Mouse (Mus musculus): ENCODE data around the gene Hdac2. TPM values are rescaled to one million over a fixed set of nuclear protein-coding genes. Genes with fewer than 3 reads are reported as not detected.

The Hdac2 gene
- 165 and 183 TPM in 2 replicates for polyA plus RNA-seq (2015; fragmentation: Nextera tagmentation; extraction: Ambion mirVana)

DNA sequence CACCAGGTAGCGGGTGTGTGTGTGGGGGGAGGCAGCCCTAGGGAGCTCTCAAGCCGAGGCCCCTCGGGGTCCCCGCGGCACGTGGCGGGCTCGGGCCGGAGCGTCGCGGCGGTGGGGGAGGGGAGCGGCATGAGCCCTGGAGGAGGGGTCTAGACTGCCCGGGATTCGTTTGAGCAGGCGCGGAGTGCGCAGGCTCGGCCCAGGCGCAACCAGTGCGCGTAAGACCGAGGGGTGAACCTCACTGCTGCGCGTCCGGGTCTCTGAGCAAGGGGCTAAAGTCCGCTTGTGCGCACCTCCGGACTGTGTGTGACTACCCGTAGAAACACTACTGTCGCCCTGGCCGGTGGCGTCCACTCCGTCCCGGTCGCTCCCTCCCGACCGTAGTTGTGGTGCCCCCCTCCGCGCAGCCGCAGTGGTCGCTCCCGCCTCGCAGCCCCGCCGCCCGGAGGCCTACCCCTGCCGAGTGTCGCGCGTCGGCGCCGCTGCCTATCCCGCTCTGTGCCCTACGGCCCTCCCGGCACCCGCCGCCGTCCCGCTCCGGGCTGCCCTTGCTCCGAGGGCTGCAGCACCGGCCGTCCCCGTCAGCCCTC, at the start of gene Hdac2:
Hdac2 (plus strand) TSS at position 459 of the 590 bp plus-strand sequence.
- Histone ChIP-seq H3K4me3 (ENCODE audit: low read length) (peak within 1 kb of the TSS; percentile 97), H3K27me3 (ENCODE audit: control insufficient read depth, insufficient read depth, low read depth, low read length) (no peaks in the 10 kb centered on the region), H3K27ac (ENCODE audit: low read length) (peak within 1 kb of the TSS; percentile 98), H3K9ac (ENCODE audit: low read length) (peak within 1 kb of the TSS; percentile 99), H3K9me3 (ENCODE audit: control insufficient read depth, low read length) (no peaks in the 10 kb centered on the region), H3K4me1 (replicated peaks; ENCODE audit: control insufficient read depth, insufficient read depth, low read length) (peaks cover 22% of the 10 kb centered on the region), H3K4me2 (ENCODE audit: low read depth, low read length) (peak within 1 kb of the TSS; percentile 95), H3K36me3 (ENCODE audit: control insufficient read depth, insufficient read depth, low read length) (no peaks in the 10 kb centered on the region)
- under 1% methylated on average over 52 of the region's 67 CpGs for WGBS
- ATAC-seq (ENCODE audit: low read depth): peak; percentile 97

DNA sequence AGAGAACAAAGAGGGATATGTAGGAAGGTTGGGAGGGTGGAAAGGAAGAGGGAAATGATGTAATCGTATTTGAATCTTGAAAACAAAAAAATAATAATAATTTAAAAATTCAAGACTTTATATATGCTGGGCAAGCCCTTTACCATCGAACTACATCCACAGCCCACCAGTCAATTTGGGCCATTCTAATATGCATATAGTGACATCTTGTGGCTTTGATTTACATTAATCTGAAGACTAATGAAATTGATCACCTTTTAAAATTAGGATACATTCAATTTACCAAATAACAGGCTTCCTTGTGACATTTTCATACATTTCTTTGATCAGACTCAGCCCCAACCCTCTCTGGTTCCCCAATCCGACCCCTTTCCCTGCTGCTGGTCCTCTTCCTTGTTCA, 46.1 kb upstream of the Hdac2 start:
- WGBS: 60% methylated on average over 3 of the region's 3 CpGs
- H3K4me3 ChIP-seq (ENCODE audit: low read length): no peak overlapping the region
- H3K27ac ChIP-seq (ENCODE audit: low read length): no peak overlapping the region
- no peak overlapping the region for H3K4me2 ChIP-seq (ENCODE audit: low read depth, low read length)
- no peaks in the 10 kb centered on the region for H3K9me3 ChIP-seq (ENCODE audit: control insufficient read depth, low read length)
- ATAC-seq (ENCODE audit: low read depth): no peak
- H3K4me1 ChIP-seq (replicated peaks; ENCODE audit: control insufficient read depth, insufficient read depth, low read length): no peaks in the 10 kb centered on the region
- no peak overlapping the region for H3K9ac ChIP-seq (ENCODE audit: low read length)
- no peaks in the 10 kb centered on the region for H3K36me3 ChIP-seq (ENCODE audit: control insufficient read depth, insufficient read depth, low read length)
- no peaks in the 10 kb centered on the region for H3K27me3 ChIP-seq (ENCODE audit: control insufficient read depth, insufficient read depth, low read depth, low read length)

- no peaks in the 10 kb centered on the region for H3K36me3 ChIP-seq (ENCODE audit: control insufficient read depth, insufficient read depth, low read length)
- ATAC-seq (ENCODE audit: low read depth): no peak
- H3K9me3 ChIP-seq (ENCODE audit: control insufficient read depth, low read length): no peaks in the 10 kb centered on the region
- no peak overlapping the region for H3K27ac ChIP-seq (ENCODE audit: low read length)
- no peak overlapping the region for H3K4me3 ChIP-seq (ENCODE audit: low read length)
- H3K4me1 ChIP-seq (replicated peaks; ENCODE audit: control insufficient read depth, insufficient read depth, low read length): no peaks in the 10 kb centered on the region
- H3K4me2 ChIP-seq (ENCODE audit: low read depth, low read length): no peak overlapping the region
- WGBS: 79% methylated on average over 5 of the region's 5 CpGs
- no peaks in the 10 kb centered on the region for H3K27me3 ChIP-seq (ENCODE audit: control insufficient read depth, insufficient read depth, low read depth, low read length)
- H3K9ac ChIP-seq (ENCODE audit: low read length): no peak overlapping the region
Observed at GRCm38 (mm10) chr10:36935863-36936262, 38.5 kb upstream of the Hdac2 start.

DNA sequence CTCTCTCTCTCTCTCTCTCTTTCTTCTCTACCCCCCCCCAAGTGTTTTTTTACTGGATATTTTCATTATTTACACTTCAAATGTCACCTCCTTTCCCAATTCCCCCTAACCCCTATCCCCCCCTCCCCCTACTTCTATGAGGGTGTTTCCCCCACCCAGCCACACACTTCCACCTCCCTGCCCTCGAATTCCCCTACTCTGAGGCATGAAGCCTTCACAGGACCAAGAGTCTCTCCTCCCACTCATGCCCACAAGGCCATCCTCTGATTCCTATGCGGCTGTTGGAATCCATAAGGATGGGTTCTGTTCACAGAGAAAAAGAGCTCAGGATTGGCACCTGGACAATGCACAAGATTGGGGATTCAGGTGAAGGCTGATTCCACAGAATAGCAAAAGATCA, 38.1 kb upstream of the Hdac2 start:
- 64% methylated on average over 2 of the region's 2 CpGs for WGBS
- H3K27me3 ChIP-seq (ENCODE audit: control insufficient read depth, insufficient read depth, low read depth, low read length): no peaks in the 10 kb centered on the region
- ATAC-seq (ENCODE audit: low read depth): no peak

DNA sequence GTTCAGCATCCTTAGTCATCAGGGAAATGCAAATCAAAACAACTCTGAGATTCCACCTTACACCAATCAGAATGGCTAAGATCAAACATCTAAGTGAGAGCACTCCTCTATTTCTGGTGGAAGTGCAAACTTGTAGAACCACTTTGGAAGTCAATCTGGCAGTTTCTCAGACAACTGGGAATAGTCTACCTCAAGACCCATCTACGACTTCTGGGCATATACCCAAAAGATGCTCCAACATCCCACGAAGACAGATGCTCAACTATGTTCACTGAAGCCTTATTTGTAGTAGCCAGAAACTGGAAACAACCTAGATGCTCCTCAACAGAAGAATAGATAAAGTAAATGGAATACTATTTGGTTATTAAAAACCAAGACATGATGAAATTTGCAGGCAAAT, 22.6 kb upstream of the Hdac2 start:
- 74% methylated on average over 2 of the region's 2 CpGs for WGBS
- no peak for ATAC-seq (ENCODE audit: low read depth)

More for the DNA sequence above, 38.1 kb upstream of the Hdac2 start:
- H3K9ac ChIP-seq (ENCODE audit: low read length): no peak overlapping the region
- no peak overlapping the region for H3K27ac ChIP-seq (ENCODE audit: low read length)
- H3K4me2 ChIP-seq (ENCODE audit: low read depth, low read length): no peak overlapping the region
- no peak overlapping the region for H3K4me3 ChIP-seq (ENCODE audit: low read length)
- no peaks in the 10 kb centered on the region for H3K36me3 ChIP-seq (ENCODE audit: control insufficient read depth, insufficient read depth, low read length)
- H3K9me3 ChIP-seq (ENCODE audit: control insufficient read depth, low read length): no peaks in the 10 kb centered on the region
- H3K4me1 ChIP-seq (replicated peaks; ENCODE audit: control insufficient read depth, insufficient read depth, low read length): no peaks in the 10 kb centered on the region

GRCm38 (mm10) chr10:36952622-36953021, 21.7 kb upstream of the Hdac2 start:
- no peak overlapping the region for H3K9ac ChIP-seq (ENCODE audit: low read length)
- WGBS: 70% methylated on average over 2 of the region's 2 CpGs
- no peaks in the 10 kb centered on the region for H3K27me3 ChIP-seq (ENCODE audit: control insufficient read depth, insufficient read depth, low read depth, low read length)
- no peaks in the 10 kb centered on the region for H3K4me1 ChIP-seq (replicated peaks; ENCODE audit: control insufficient read depth, insufficient read depth, low read length)
- H3K9me3 ChIP-seq (ENCODE audit: control insufficient read depth, low read length): no peaks in the 10 kb centered on the region
- no peak overlapping the region for H3K4me3 ChIP-seq (ENCODE audit: low read length)
- H3K27ac ChIP-seq (ENCODE audit: low read length): no peak overlapping the region
- no peak overlapping the region for H3K4me2 ChIP-seq (ENCODE audit: low read depth, low read length)
- ATAC-seq (ENCODE audit: low read depth): no peak
- H3K36me3 ChIP-seq (ENCODE audit: control insufficient read depth, insufficient read depth, low read length): no peaks in the 10 kb centered on the region

More for the DNA sequence above, 22.6 kb upstream of the Hdac2 start:
- Histone ChIP-seq H3K4me2 (ENCODE audit: low read depth, low read length) (no peak overlapping the region), H3K9me3 (ENCODE audit: control insufficient read depth, low read length) (no peaks in the 10 kb centered on the region), H3K9ac (ENCODE audit: low read length) (no peak overlapping the region), H3K27ac (ENCODE audit: low read length) (no peak overlapping the region), H3K27me3 (ENCODE audit: control insufficient read depth, insufficient read depth, low read depth, low read length) (no peaks in the 10 kb centered on the region), H3K4me3 (ENCODE audit: low read length) (no peak overlapping the region), H3K4me1 (replicated peaks; ENCODE audit: control insufficient read depth, insufficient read depth, low read length) (no peaks in the 10 kb centered on the region), H3K36me3 (ENCODE audit: control insufficient read depth, insufficient read depth, low read length) (no peaks in the 10 kb centered on the region)

DNA sequence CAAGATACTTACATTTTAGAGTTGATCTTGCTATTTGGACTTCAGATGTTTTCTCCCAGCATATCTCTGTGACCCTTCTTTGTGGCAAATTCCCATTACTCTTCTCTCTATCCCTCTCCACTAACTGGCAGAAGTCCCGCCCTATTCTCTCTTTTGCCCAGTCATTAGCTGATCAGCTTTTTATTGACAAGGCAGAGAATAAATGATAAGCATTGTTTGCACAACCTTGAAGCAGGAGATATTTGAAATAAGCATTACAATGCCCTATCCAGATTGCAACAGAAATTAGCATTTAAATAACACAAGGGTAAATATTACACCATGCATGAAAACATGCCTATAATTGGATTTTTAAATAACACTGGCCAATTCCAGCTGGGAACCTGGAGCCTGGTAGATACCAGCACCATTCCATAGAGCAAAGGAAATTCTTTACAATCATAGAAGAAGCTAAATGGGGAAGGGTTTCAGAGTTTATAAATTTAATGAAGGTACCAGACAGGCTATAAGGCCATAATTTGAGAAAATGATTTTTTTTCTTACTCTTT, 14.7 kb upstream of the Hdac2 start:
- no peaks in the 10 kb centered on the region for H3K9me3 ChIP-seq (ENCODE audit: control insufficient read depth, low read length)
- no peak overlapping the region for H3K9ac ChIP-seq (ENCODE audit: low read length)
- H3K4me2 ChIP-seq (ENCODE audit: low read depth, low read length): no peak overlapping the region
- no peak overlapping the region for H3K4me3 ChIP-seq (ENCODE audit: low read length)
- no peaks in the 10 kb centered on the region for H3K4me1 ChIP-seq (replicated peaks; ENCODE audit: control insufficient read depth, insufficient read depth, low read length)
- H3K27me3 ChIP-seq (ENCODE audit: control insufficient read depth, insufficient read depth, low read depth, low read length): no peaks in the 10 kb centered on the region
- H3K27ac ChIP-seq (ENCODE audit: low read length): no peak overlapping the region
- H3K36me3 ChIP-seq (ENCODE audit: control insufficient read depth, insufficient read depth, low read length): no peaks in the 10 kb centered on the region
- ATAC-seq (ENCODE audit: low read depth): no peak
- WGBS: 86% methylated on average over 1 of the region's 1 CpGs

GRCm38 (mm10) chr10:36964406-36964805, 9.9 kb upstream of the Hdac2 start:
- H3K9ac ChIP-seq (ENCODE audit: low read length): no peak overlapping the region
- H3K36me3 ChIP-seq (ENCODE audit: control insufficient read depth, insufficient read depth, low read length): no peaks in the 10 kb centered on the region
- no peaks in the 10 kb centered on the region for H3K9me3 ChIP-seq (ENCODE audit: control insufficient read depth, low read length)
- H3K4me3 ChIP-seq (ENCODE audit: low read length): no peak overlapping the region
- ATAC-seq (ENCODE audit: low read depth): no peak
- H3K27ac ChIP-seq (ENCODE audit: low read length): no peak overlapping the region
- H3K4me1 ChIP-seq (replicated peaks; ENCODE audit: control insufficient read depth, insufficient read depth, low read length): no peaks in the 10 kb centered on the region
- H3K4me2 ChIP-seq (ENCODE audit: low read depth, low read length): no peak overlapping the region
- 22% methylated on average over 2 of the region's 2 CpGs for WGBS
- no peaks in the 10 kb centered on the region for H3K27me3 ChIP-seq (ENCODE audit: control insufficient read depth, insufficient read depth, low read depth, low read length)

DNA sequence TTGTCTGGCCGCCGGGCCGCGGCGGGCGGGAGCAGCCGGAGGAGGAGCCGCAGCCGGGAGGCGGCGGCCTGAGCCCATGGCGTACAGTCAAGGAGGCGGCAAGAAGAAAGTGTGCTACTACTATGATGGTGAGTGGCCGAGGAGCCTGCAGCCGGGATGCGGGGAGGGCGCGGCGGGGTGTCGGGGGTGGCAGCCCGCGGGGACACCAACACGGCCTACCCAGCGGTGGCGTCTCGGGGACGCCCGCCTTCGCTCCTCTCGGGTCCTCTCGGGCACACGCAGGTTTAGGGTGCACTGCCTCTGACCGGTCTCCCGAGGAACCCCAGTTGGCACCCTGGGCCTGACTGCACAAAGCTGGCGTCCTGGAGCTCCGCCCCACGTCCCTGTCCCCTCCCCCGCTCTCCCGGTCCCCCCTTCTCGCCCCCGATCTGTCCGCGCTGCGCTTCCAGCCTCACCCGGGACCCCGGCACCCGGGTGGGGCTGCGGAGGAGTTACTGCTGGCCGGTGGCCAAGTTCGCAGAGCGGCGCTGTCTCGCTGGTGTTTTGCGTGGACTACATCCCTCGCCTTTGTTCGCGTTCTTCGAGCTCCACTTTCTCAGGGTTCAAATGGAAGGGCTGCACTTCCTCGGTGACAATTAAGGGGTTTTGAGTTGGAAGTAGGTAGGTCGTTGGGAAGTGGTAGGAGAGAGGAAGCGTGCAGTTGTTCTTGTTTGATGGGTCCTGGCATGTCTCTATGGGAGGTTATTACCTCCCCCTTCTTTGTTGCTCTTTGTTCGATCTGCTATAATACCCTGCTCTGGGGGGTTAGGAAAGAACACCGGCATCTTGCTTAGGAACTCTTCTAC, 554 bp downstream of the Hdac2 start:
- H3K9ac ChIP-seq (ENCODE audit: low read length): peak overlapping the region; percentile 99
- peak overlapping the region; percentile 98 for H3K27ac ChIP-seq (ENCODE audit: low read length)
- no peaks in the 10 kb centered on the region for H3K27me3 ChIP-seq (ENCODE audit: control insufficient read depth, insufficient read depth, low read depth, low read length)
- peak overlapping the region; percentile 95 for H3K4me2 ChIP-seq (ENCODE audit: low read depth, low read length)
- H3K4me1 ChIP-seq (replicated peaks; ENCODE audit: control insufficient read depth, insufficient read depth, low read length): peaks cover 22% of the 10 kb centered on the region
- H3K9me3 ChIP-seq (ENCODE audit: control insufficient read depth, low read length): no peaks in the 10 kb centered on the region
- peak overlapping the region; percentile 97 for H3K4me3 ChIP-seq (ENCODE audit: low read length)
- no peaks in the 10 kb centered on the region for H3K36me3 ChIP-seq (ENCODE audit: control insufficient read depth, insufficient read depth, low read length)
- WGBS: under 1% methylated on average over 51 of the region's 63 CpGs
- ATAC-seq (ENCODE audit: low read depth): peak; percentile 85

Data from lung, embryonic 16.5 days (tissue).